10 mouse cellular contexts compared by ENCODE assay signal in the genomic region with DNA sequence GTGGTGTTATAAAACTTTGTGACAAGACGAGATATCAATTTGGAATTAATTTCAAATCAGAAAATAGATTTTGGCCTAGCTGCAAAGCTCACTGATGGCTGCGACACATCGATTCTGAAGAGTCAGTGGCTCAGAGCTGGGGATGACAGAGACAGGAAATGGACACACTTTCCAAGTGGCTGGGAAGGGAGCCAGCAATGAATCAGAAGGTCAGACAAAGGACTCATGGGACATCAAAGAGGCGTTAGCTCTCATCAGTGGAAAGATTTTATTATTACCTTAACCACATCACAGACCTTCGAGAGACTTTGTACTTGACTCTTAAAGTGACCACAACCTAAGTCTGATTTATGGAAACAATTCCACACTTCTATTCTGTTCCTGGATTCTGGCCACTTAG.
DNase-seq lines count a peak whose midpoint lies in the region; ATAC-seq and TF ChIP-seq lines count a peak whose summit lies in the region.
"Had no signal": no experiment of that assay in that cellular context is flagged by ENCODE, and none has a peak within 500 bp of the region (broad histone marks: within the 10 kb centered on the region; RNA-seq: fewer than 3 reads in every experiment).

No protein-coding gene starts in this region.

- WGBS in liver, adult 2 months, result 58% methylated on average over 5 of the region's 5 CpGs
- WGBS in liver, embryonic 12.5 days (ENCODE audit: insufficient replicate concordance), result 50% methylated on average over 5 of the region's 5 CpGs
- 16% methylated on average over 5 of the region's 5 CpGs for WGBS in heart, adult 2 months
- WGBS in forebrain, embryonic 15.5 days, result 61% methylated on average over 5 of the region's 5 CpGs

- H3K27ac ChIP-seq in liver, adult 2 months (replicated peaks; ENCODE audit: insufficient read depth, low read depth, low read length), result no peak overlapping the region
- H3K27ac ChIP-seq in liver, embryonic 12.5 days, result no peak overlapping the region
- no peak overlapping the region for H3K27ac ChIP-seq in heart, adult 2 months
- no peak overlapping the region for H3K27ac ChIP-seq in forebrain, embryonic 15.5 days (replicated peaks)
- H3K27ac ChIP-seq: embryonic facial prominence, embryonic 13.5 days; stomach, embryonic 15.5 days had no signal

- no peak overlapping the region for H3K4me2 ChIP-seq in liver, embryonic 12.5 days
- H3K4me2 ChIP-seq in forebrain, embryonic 15.5 days (replicated peaks), result no peak overlapping the region
- H3K4me2 ChIP-seq: embryonic facial prominence, embryonic 13.5 days; stomach, embryonic 15.5 days had no signal

- ATAC-seq in liver, embryonic 12.5 days, result no peak
- ATAC-seq in forebrain, embryonic 15.5 days (replicated peaks), result no peak

- H3K9ac ChIP-seq in liver, adult 2 months (ENCODE audit: low read depth, low read length), result no peak overlapping the region
- no peak overlapping the region for H3K9ac ChIP-seq in liver, embryonic 12.5 days
- no peak overlapping the region for H3K9ac ChIP-seq in heart, adult 2 months (ENCODE audit: low read depth, low read length)
- H3K9ac ChIP-seq in forebrain, embryonic 15.5 days (replicated peaks), result no peak overlapping the region
- H3K9ac ChIP-seq: embryonic facial prominence, embryonic 13.5 days; stomach, embryonic 15.5 days had no signal

- DNase-seq in liver, adult 2 months (ENCODE audit: extremely low read depth, low read depth, low spot score), result peak; percentile 18
- DNase-seq in adrenal gland, postnatal 36 days, result peak; percentile 87 to 88
- DNase-seq in heart, adult 2 months, result peak; percentile 51 to 53
- peak; percentile 58 to 69 for DNase-seq in kidney, postnatal 4 days
- DNase-seq in right cerebral cortex, postnatal 36 days (ENCODE audit: low spot score in 2 of 2), result no peak
- DNase-seq in thymus, postnatal 25 days, result no peak

- intact Hi-C loops in heart, adult 2 months (cut with DNase I), result no loop called here

- TF ChIP-seq EP300 in heart, adult 2 months (IDR thresholded peaks at IDR 0.05; ENCODE audit: insufficient read depth, low read depth, low read length), result no peak

- no peaks in the 10 kb centered on the region for H3K4me1 ChIP-seq in liver, adult 2 months (ENCODE audit: control insufficient read depth, insufficient read depth, low read length)
- no peaks in the 10 kb centered on the region for H3K4me1 ChIP-seq in liver, embryonic 12.5 days
- H3K4me1 ChIP-seq in heart, adult 2 months (ENCODE audit: control insufficient read depth, insufficient read depth, low read length), result no peaks in the 10 kb centered on the region
- H3K4me1 ChIP-seq in forebrain, embryonic 15.5 days, result peaks cover 4% of the 10 kb centered on the region; the same call in 1 of the 2 replicates
- H3K4me1 ChIP-seq: stomach, embryonic 15.5 days had no signal

- H3K36me3 ChIP-seq in liver, adult 2 months (ENCODE audit: control insufficient read depth, insufficient read depth, low read length), result no peaks in the 10 kb centered on the region
- H3K36me3 ChIP-seq in liver, embryonic 12.5 days, result no peaks in the 10 kb centered on the region
- no peaks in the 10 kb centered on the region for H3K36me3 ChIP-seq in heart, adult 2 months (ENCODE audit: control insufficient read depth, insufficient read depth, low read length)
- no peaks in the 10 kb centered on the region for H3K36me3 ChIP-seq in forebrain, embryonic 15.5 days
- H3K36me3 ChIP-seq: embryonic facial prominence, embryonic 13.5 days; stomach, embryonic 15.5 days had no signal

- no peak for TF ChIP-seq CTCF in liver, adult 2 months (IDR thresholded peaks at IDR 0.05; ENCODE audit: low read depth, low read length)
- TF ChIP-seq CTCF in heart, adult 2 months (IDR thresholded peaks at IDR 0.05), result no peak

- H3K4me3 ChIP-seq in liver, adult 2 months (ENCODE audit: insufficient read depth, low read depth, low read length), result no peak overlapping the region
- no peak overlapping the region for H3K4me3 ChIP-seq in liver, embryonic 12.5 days
- H3K4me3 ChIP-seq in heart, adult 2 months, result no peak overlapping the region
- H3K4me3 ChIP-seq in forebrain, embryonic 15.5 days, result no peak overlapping the region
- H3K4me3 ChIP-seq: embryonic facial prominence, embryonic 13.5 days; stomach, embryonic 15.5 days had no signal

- H3K9me3 ChIP-seq in liver, embryonic 12.5 days (replicated peaks), result no peaks in the 10 kb centered on the region
- H3K9me3 ChIP-seq in forebrain, embryonic 15.5 days, result no peaks in the 10 kb centered on the region
- H3K9me3 ChIP-seq: embryonic facial prominence, embryonic 13.5 days; stomach, embryonic 15.5 days had no signal

- H3K79me2 ChIP-seq in liver, adult 2 months (ENCODE audit: control insufficient read depth, insufficient read depth, low read length), result no peaks in the 10 kb centered on the region
- H3K79me2 ChIP-seq in heart, adult 2 months (replicated peaks; ENCODE audit: control insufficient read depth, insufficient read depth, low read length), result no peaks in the 10 kb centered on the region

- no peaks in the 10 kb centered on the region for H3K27me3 ChIP-seq in liver, adult 2 months (ENCODE audit: control insufficient read depth, insufficient read depth, low read length)
- H3K27me3 ChIP-seq in liver, embryonic 12.5 days (replicated peaks), result no peaks in the 10 kb centered on the region
- no peaks in the 10 kb centered on the region for H3K27me3 ChIP-seq in heart, adult 2 months (ENCODE audit: control insufficient read depth, insufficient read depth, low read length)
- no peaks in the 10 kb centered on the region for H3K27me3 ChIP-seq in forebrain, embryonic 15.5 days
- H3K27me3 ChIP-seq: embryonic facial prominence, embryonic 13.5 days; stomach, embryonic 15.5 days had no signal

- TF ChIP-seq POLR2A in liver, adult 2 months (IDR thresholded peaks at IDR 0.05; ENCODE audit: extremely low read depth, insufficient read depth, low read length), result no peak
- TF ChIP-seq POLR2A in heart, adult 2 months (IDR thresholded peaks at IDR 0.05; ENCODE audit: insufficient read depth, low read depth, low read length), result no peak

Comparison
In these comparisons a context has a peak if more than half of its experiments do, and no peak if none do; other contexts are left out.
1. DNase-seq: peak in liver, adult 2 months (single experiment), adrenal gland, postnatal 36 days (2 of 2), heart, adult 2 months (2 of 2) and kidney, postnatal 4 days (2 of 2); none in right cerebral cortex, postnatal 36 days (0 of 2) and thymus, postnatal 25 days (single experiment).